Mouse (Mus musculus): ENCODE data around the gene Aven. TPM values are rescaled to one million over a fixed set of nuclear protein-coding genes. Genes with fewer than 3 reads are reported as not detected.
A peak's percentile ranks its signal among the peaks of the same experiment; 100 is the strongest.

The Aven gene
- polyA plus RNA-seq, 1 experiment from 2014 or later = 3.9 TPM

DNA sequence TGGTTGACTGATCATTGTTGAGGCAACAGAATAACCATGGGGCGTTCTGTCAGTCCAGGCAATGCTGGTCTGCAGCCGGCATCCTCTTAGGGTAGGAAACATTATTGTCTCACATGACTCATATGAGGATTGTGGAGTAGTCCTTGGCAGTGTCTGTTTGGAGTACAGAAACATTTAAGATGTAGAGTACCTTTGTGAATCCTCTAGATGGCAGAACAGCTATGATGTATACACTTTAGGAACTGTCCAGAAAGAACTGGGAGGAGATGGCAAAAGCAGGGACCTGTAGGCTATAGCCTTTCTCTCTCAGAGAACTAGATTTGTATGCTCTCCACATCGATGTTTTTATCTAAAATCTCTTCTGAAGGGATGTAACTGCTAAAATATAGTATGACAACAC lies 34.2 kb downstream of the Aven start:
- ATAC-seq (ENCODE audit: low FRiP score) = no peak
- Histone ChIP-seq H3K9ac (no peak overlapping the region), H3K4me2 (replicated peaks) (no peak overlapping the region), H3K27ac (no peak overlapping the region), H3K36me3 (replicated peaks; ENCODE audit: control insufficient read depth, insufficient read depth) (no peaks in the 10 kb centered on the region), H3K4me3 (replicated peaks; ENCODE audit: low read length) (no peak overlapping the region), H3K27me3 (ENCODE audit: control insufficient read depth, insufficient read depth, low read length) (no peaks in the 10 kb centered on the region), H3K4me1 (replicated peaks; ENCODE audit: control insufficient read depth, insufficient read depth, low read length) (no peaks in the 10 kb centered on the region), H3K9me3 (ENCODE audit: control insufficient read depth, low read length) (no peaks in the 10 kb centered on the region)
- DNase-seq (ENCODE audit: low spot score) = no peak
- 90% methylated on average over 3 of the region's 3 CpGs for WGBS

DNA sequence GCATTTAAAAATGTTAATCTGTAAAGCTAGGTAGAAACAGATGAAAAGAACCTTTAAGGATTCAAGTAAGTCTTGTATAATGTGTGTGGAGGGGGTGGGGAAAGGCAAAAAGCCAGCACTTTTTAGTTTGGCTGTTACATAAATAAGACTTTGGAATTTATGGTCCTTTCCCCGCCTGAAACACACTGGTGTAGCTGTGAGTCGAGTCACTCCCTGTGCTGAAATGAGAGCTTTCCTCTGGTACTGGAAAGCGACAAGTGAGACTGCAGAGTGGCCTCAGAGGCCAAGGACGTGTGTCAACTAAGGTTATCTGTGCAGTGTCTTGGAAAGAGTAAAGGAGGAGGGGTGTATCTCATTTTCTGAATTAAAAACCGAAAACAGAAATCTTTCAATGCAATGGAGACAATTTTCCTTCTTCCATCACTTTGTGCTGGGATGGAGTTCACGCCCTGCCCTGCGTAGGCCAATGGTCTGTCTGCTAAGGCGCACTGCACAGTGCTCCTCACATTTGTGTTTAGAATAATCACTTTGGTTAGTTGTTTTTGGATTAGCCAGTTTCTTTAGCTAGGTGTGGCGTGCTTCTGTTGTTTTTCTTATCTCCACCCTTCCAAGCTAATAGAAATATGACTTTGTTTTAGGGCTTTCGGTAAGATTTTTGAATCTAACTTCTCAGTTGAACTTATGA lies 40.2 kb downstream of the Aven start:
- WGBS = 84% methylated on average over 10 of the region's 10 CpGs
- no peak for ATAC-seq (ENCODE audit: low FRiP score)
- no peak for DNase-seq (ENCODE audit: low spot score)
- H3K4me1 ChIP-seq (replicated peaks; ENCODE audit: control insufficient read depth, insufficient read depth, low read length) = peaks cover 5% of the 10 kb centered on the region; the same call in 1 of the 2 replicates
- no peak overlapping the region for H3K27ac ChIP-seq
- no peaks in the 10 kb centered on the region for H3K9me3 ChIP-seq (ENCODE audit: control insufficient read depth, low read length)
- H3K9ac ChIP-seq = no peak overlapping the region
- no peaks in the 10 kb centered on the region for H3K27me3 ChIP-seq (ENCODE audit: control insufficient read depth, insufficient read depth, low read length)
- no peak overlapping the region for H3K4me3 ChIP-seq (replicated peaks; ENCODE audit: low read length)
- no peaks in the 10 kb centered on the region for H3K36me3 ChIP-seq (replicated peaks; ENCODE audit: control insufficient read depth, insufficient read depth)
- no peak overlapping the region for H3K4me2 ChIP-seq (replicated peaks)

DNA sequence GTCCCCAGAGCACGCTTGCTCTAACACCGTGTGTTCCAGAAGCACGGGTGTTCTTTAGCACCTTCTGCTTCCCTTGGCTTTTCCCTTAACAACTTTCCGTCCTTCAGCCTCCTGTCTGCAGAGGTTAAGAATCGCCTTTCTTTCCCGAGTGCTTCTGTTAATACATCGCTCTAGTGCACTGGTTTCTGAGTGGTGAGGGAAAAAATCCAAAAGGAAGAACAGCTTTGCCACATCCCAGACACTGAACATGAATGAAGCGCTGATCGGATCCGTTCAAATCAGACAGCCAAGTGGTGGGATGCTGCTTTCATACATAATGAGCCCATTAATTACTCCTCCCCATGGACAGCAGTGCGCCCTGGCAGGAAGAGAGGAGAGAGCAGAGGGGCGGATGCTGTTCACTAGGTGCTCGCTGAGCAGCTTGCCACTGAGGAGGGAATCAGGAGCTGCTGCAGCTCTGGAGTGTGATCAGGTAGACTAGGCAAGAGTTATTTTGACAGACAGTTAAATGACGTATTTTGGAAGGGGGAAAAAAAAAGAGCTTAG lies 42.0 kb downstream of the Aven start:
- H3K9me3 ChIP-seq (ENCODE audit: control insufficient read depth, low read length) = no peaks in the 10 kb centered on the region
- no peaks in the 10 kb centered on the region for H3K27me3 ChIP-seq (ENCODE audit: control insufficient read depth, insufficient read depth, low read length)
- peak overlapping the region; percentile 16; the same call in 1 of the 2 replicates for H3K27ac ChIP-seq
- peaks cover 5% of the 10 kb centered on the region; the same call in 1 of the 2 replicates for H3K4me1 ChIP-seq (replicated peaks; ENCODE audit: control insufficient read depth, insufficient read depth, low read length)
- 43% methylated on average over 14 of the region's 14 CpGs for WGBS
- no peaks in the 10 kb centered on the region for H3K36me3 ChIP-seq (replicated peaks; ENCODE audit: control insufficient read depth, insufficient read depth)
- H3K4me2 ChIP-seq (replicated peaks) = peak overlapping the region; percentile 41
- peak; percentile 31 for DNase-seq (ENCODE audit: low spot score)
- peak overlapping the region; percentile 45 for H3K9ac ChIP-seq
- ATAC-seq (ENCODE audit: low FRiP score) = peak; percentile 52; the same call in 1 of the 2 replicates
- peak overlapping the region; percentile 8; the same call in 1 of the 2 replicates for H3K4me3 ChIP-seq (replicated peaks; ENCODE audit: low read length)

DNA sequence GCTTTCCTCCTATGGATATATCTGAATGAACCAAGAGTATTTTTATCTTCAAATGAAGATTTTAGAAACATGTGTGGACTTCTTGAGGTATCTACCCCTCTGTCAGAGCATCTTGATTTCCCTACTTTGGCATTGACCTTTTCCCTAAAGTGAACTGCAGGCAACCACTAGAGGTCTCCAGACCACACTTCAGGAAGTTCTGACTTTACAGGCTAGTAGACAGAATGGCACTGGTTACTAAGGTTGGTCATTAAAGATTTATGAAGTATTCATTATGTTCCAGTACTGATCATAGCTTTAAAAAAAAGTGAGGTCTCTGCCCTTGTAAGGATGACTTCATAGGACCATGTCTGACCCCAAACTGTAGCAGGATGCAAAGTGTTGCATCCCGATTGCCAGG lies 46.0 kb downstream of the Aven start:
- H3K4me2 ChIP-seq (replicated peaks) = no peak overlapping the region
- ATAC-seq (ENCODE audit: low FRiP score) = no peak
- no peak for DNase-seq (ENCODE audit: low spot score)
- H3K9me3 ChIP-seq (ENCODE audit: control insufficient read depth, low read length) = no peaks in the 10 kb centered on the region
- H3K4me3 ChIP-seq (replicated peaks; ENCODE audit: low read length) = no peak overlapping the region
- no peak overlapping the region for H3K9ac ChIP-seq
- H3K4me1 ChIP-seq (replicated peaks; ENCODE audit: control insufficient read depth, insufficient read depth, low read length) = peaks cover 5% of the 10 kb centered on the region; the same call in 1 of the 2 replicates
- no peak overlapping the region for H3K27ac ChIP-seq
- 97% methylated on average over 1 of the region's 1 CpGs for WGBS
- no peaks in the 10 kb centered on the region for H3K27me3 ChIP-seq (ENCODE audit: control insufficient read depth, insufficient read depth, low read length)
- no peaks in the 10 kb centered on the region for H3K36me3 ChIP-seq (replicated peaks; ENCODE audit: control insufficient read depth, insufficient read depth)

DNA sequence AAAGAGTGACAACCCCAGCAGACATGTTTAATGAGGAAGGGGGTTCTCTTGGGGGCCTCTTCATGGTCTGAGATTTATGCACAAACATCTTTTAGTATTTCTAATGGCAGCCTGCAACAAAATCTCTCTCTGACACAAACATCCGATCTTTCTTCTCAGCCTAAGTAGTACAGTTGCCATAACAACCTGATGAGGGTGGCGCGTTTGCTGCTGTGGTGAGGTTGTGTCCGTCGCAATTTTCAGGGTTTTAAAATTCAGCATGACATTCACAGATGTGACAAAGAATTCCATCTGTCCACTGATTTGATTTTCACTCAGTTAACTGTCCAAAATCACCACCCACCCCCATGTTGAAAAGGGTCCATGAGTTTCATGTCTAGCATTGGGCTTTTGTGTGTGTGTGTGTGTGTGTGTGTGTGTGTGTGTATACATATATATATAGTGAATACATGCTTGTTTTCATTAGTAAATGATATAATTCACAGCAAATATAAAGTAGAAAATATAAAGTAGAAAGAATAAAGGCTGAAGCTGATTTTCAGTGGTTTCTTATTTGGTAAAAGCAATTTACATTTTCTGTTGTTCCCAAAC lies 49.0 kb downstream of the Aven start:
- no peak overlapping the region for H3K4me3 ChIP-seq (replicated peaks; ENCODE audit: low read length)
- no peaks in the 10 kb centered on the region for H3K4me1 ChIP-seq (replicated peaks; ENCODE audit: control insufficient read depth, insufficient read depth, low read length)
- no peak overlapping the region for H3K4me2 ChIP-seq (replicated peaks)
- no peaks in the 10 kb centered on the region for H3K9me3 ChIP-seq (ENCODE audit: control insufficient read depth, low read length)
- ATAC-seq (ENCODE audit: low FRiP score) (no peak), DNase-seq (ENCODE audit: low spot score) (no peak)
- H3K27ac ChIP-seq = no peak overlapping the region
- no peak overlapping the region for H3K9ac ChIP-seq
- WGBS = 47% methylated on average over 5 of the region's 5 CpGs
- no peaks in the 10 kb centered on the region for H3K36me3 ChIP-seq (replicated peaks; ENCODE audit: control insufficient read depth, insufficient read depth)
- H3K27me3 ChIP-seq (ENCODE audit: control insufficient read depth, insufficient read depth, low read length) = no peaks in the 10 kb centered on the region

DNA sequence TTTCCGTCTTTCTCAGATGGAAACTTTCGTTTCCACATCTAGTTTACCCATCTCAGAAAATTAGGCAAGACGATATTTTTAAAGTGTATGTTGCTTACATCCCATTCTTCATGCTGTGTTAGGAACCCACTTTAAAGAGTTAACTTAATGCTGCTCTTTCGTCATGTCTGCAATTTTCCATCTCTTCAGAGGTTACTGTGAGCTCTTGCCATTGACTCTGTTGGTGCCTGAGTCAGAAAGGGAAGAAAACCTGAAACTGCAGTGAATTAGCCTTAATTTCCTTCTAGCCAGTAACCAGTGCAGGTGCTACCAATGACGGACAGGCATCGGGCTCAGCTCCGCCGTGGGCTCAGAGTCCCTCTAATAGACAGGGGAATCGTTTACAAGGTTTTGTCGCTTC lies 63.8 kb downstream of the Aven start:
- H3K9me3 ChIP-seq (ENCODE audit: control insufficient read depth, low read length) = no peaks in the 10 kb centered on the region
- H3K9ac ChIP-seq = no peak overlapping the region
- no peak overlapping the region for H3K4me3 ChIP-seq (replicated peaks; ENCODE audit: low read length)
- H3K27me3 ChIP-seq (ENCODE audit: control insufficient read depth, insufficient read depth, low read length) = no peaks in the 10 kb centered on the region
- H3K4me2 ChIP-seq (replicated peaks) = no peak overlapping the region
- H3K27ac ChIP-seq = no peak overlapping the region
- 94% methylated on average over 10 of the region's 10 CpGs for WGBS
- no peaks in the 10 kb centered on the region for H3K4me1 ChIP-seq (replicated peaks; ENCODE audit: control insufficient read depth, insufficient read depth, low read length)
- no peak for ATAC-seq (ENCODE audit: low FRiP score)
- DNase-seq (ENCODE audit: low spot score) = no peak
- no peaks in the 10 kb centered on the region for H3K36me3 ChIP-seq (replicated peaks; ENCODE audit: control insufficient read depth, insufficient read depth)

DNA sequence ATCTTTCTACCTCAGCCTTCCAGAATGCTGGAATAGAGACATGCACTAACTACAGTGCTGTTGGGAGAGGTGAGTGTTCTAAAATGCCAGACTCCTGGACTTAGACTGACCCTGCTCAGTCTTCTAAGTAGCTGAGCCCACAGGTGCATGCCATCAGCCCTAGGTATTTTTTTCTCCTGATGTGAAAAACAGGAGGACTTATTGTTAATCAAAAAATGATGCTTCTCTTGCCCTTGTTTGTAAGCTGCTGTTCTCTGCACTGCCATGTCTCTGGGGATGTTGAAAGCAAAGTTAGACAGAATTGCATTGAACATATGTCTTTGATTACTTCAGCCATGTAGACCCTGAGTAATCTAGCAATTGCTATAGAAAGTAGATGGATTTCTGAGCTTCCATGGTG lies 64.7 kb downstream of the Aven start:
- Histone ChIP-seq H3K27ac (no peak overlapping the region), H3K4me1 (replicated peaks; ENCODE audit: control insufficient read depth, insufficient read depth, low read length) (no peaks in the 10 kb centered on the region), H3K9me3 (ENCODE audit: control insufficient read depth, low read length) (no peaks in the 10 kb centered on the region), H3K27me3 (ENCODE audit: control insufficient read depth, insufficient read depth, low read length) (no peaks in the 10 kb centered on the region), H3K9ac (no peak overlapping the region), H3K4me2 (replicated peaks) (no peak overlapping the region), H3K4me3 (replicated peaks; ENCODE audit: low read length) (no peak overlapping the region), H3K36me3 (replicated peaks; ENCODE audit: control insufficient read depth, insufficient read depth) (no peaks in the 10 kb centered on the region)
- ATAC-seq (ENCODE audit: low FRiP score) = no peak
- no peak for DNase-seq (ENCODE audit: low spot score)

DNA sequence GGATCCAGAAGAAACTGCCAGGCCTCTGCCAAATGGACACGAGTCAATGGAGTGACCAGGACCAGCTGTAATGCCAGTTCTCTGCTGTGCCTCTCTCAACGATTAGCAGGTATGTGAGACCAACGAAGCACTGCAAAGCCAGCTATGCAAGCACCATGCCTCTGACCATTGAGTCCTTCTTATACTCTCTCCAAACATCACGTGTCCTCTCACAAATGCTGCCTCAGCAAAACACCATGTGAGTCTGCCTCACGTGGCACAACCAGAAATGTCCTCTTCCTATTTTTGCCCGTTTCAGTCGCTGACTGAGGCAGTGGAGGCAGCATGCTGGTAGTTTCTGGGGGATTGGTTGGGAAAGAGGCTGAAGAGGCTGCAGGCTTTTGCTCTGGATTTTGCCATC lies 68.8 kb downstream of the Aven start:
- Histone ChIP-seq H3K4me1 (replicated peaks; ENCODE audit: control insufficient read depth, insufficient read depth, low read length) (no peaks in the 10 kb centered on the region), H3K9me3 (ENCODE audit: control insufficient read depth, low read length) (no peaks in the 10 kb centered on the region), H3K9ac (no peak overlapping the region), H3K4me3 (replicated peaks; ENCODE audit: low read length) (no peak overlapping the region), H3K27ac (no peak overlapping the region), H3K36me3 (replicated peaks; ENCODE audit: control insufficient read depth, insufficient read depth) (no peaks in the 10 kb centered on the region), H3K4me2 (replicated peaks) (no peak overlapping the region), H3K27me3 (ENCODE audit: control insufficient read depth, insufficient read depth, low read length) (no peaks in the 10 kb centered on the region)
- ATAC-seq (ENCODE audit: low FRiP score) = no peak
- DNase-seq (ENCODE audit: low spot score) = no peak
- 91% methylated on average over 7 of the region's 7 CpGs for WGBS

DNA sequence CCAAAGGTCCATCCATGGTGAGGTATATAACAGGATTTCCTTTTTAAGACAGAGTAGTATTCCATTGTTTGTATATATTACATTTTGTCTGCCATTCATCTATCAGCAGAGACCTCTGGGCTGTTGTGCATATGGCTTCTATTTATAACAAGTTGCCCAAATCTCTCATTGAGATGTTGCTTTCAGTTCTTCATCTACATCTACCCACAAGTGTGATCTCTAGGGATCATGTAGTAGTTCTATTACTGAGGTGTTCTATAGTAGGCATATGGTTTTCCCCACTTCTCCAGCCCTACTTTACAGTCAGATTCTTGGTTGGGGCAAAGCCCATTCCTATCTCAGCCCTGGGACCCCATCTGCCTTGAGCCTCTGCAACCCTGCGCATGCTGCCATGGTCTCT lies 72.3 kb downstream of the Aven start:
- WGBS = 100% methylated on average over 1 of the region's 1 CpGs
- H3K4me1 ChIP-seq (replicated peaks; ENCODE audit: control insufficient read depth, insufficient read depth, low read length) = no peaks in the 10 kb centered on the region
- no peak overlapping the region for H3K27ac ChIP-seq
- H3K36me3 ChIP-seq (replicated peaks; ENCODE audit: control insufficient read depth, insufficient read depth) = no peaks in the 10 kb centered on the region
- no peak for DNase-seq (ENCODE audit: low spot score)
- no peak overlapping the region for H3K4me2 ChIP-seq (replicated peaks)
- no peaks in the 10 kb centered on the region for H3K9me3 ChIP-seq (ENCODE audit: control insufficient read depth, low read length)
- H3K27me3 ChIP-seq (ENCODE audit: control insufficient read depth, insufficient read depth, low read length) = no peaks in the 10 kb centered on the region
- no peak for ATAC-seq (ENCODE audit: low FRiP score)
- H3K9ac ChIP-seq = no peak overlapping the region
- no peak overlapping the region for H3K4me3 ChIP-seq (replicated peaks; ENCODE audit: low read length)
